Mouse (Mus musculus): ENCODE measurements around the gene Igsf3. TPM values are rescaled to one million over a fixed set of nuclear protein-coding genes. Genes with fewer than 3 reads are reported as not detected.

Gene Igsf3
- polyA plus RNA-seq, 2 experiments = 20.4 to 38.4 TPM

GRCm38 (mm10) chr3:101397422-101397821 lies 20.5 kb downstream of the Igsf3 start:
- no peak overlapping the region for H3K4me3 ChIP-seq (replicated peaks; ENCODE audit: low read length)
- no peak for DNase-seq (ENCODE audit: low spot score)
- H3K9me3 ChIP-seq (ENCODE audit: control insufficient read depth, low read length) = no peaks in the 10 kb centered on the region
- no peaks in the 10 kb centered on the region for H3K36me3 ChIP-seq (ENCODE audit: control insufficient read depth, insufficient read depth, low read length)
- no peak for TF ChIP-seq POLR2A (IDR thresholded peaks at IDR 0.05; ENCODE audit: borderline replicate concordance, extremely low read depth, insufficient read depth, insufficient read length)
- WGBS = 32% methylated on average over 4 of the region's 4 CpGs
- peaks cover 95% of the 10 kb centered on the region for H3K4me1 ChIP-seq (ENCODE audit: control insufficient read depth, insufficient read depth, low read length)
- no peaks in the 10 kb centered on the region for H3K27me3 ChIP-seq (ENCODE audit: control insufficient read depth, insufficient read depth, low read length)
- H3K4me2 ChIP-seq (replicated peaks; ENCODE audit: low read depth, low read length, severe bottlenecking) = no peak overlapping the region
- ATAC-seq (ENCODE audit: low FRiP score, low read depth) = no peak
- no peak overlapping the region for H3K9ac ChIP-seq (ENCODE audit: low read depth, low read length, severe bottlenecking)
- H3K27ac ChIP-seq (replicated peaks; ENCODE audit: low read depth, low read length) = peak overlapping the region; percentile 87

GRCm38 (mm10) chr3:101398071-101398786 lies 21.3 kb downstream of the Igsf3 start:
- H3K9me3 ChIP-seq (ENCODE audit: control insufficient read depth, low read length) = no peaks in the 10 kb centered on the region
- H3K36me3 ChIP-seq (ENCODE audit: control insufficient read depth, insufficient read depth, low read length) = no peaks in the 10 kb centered on the region
- 5% methylated on average over 12 of the region's 12 CpGs for WGBS
- no peak overlapping the region for H3K9ac ChIP-seq (ENCODE audit: low read depth, low read length, severe bottlenecking)
- H3K4me2 ChIP-seq (replicated peaks; ENCODE audit: low read depth, low read length, severe bottlenecking) = peak overlapping the region; percentile 34
- DNase-seq (ENCODE audit: low spot score) (peak; percentile 81), ATAC-seq (ENCODE audit: low FRiP score, low read depth) (peak; percentile 81; the same call in 1 of the 2 replicates)
- no peak for TF ChIP-seq POLR2A (IDR thresholded peaks at IDR 0.05; ENCODE audit: borderline replicate concordance, extremely low read depth, insufficient read depth, insufficient read length)
- H3K27ac ChIP-seq (replicated peaks; ENCODE audit: low read depth, low read length) = peak overlapping the region; percentile 87
- H3K4me3 ChIP-seq (replicated peaks; ENCODE audit: low read length) = no peak overlapping the region
- peaks cover 89% of the 10 kb centered on the region for H3K4me1 ChIP-seq (ENCODE audit: control insufficient read depth, insufficient read depth, low read length)
- no peaks in the 10 kb centered on the region for H3K27me3 ChIP-seq (ENCODE audit: control insufficient read depth, insufficient read depth, low read length)

DNA sequence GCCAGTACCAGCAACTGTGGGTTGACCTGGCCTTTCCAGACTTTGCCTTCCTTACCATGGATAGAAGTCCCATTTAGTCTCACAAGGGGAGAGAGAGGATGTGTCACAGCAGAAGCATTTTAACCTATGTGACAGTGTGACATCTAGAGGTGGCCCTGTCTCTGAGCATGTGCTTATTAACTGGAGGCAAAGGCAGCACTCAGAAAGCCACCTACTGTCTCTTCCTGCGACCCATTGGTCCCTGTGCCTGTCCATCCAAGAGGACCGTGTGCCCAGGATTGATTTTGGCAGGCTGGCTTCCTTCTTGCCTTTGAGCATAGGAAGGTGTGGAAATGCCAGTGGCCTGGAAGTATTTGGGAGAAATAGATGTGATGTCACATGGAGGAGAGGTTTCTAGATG lies 22.0 kb downstream of the Igsf3 start:
- no peak for ATAC-seq (ENCODE audit: low FRiP score, low read depth)
- no peak overlapping the region for H3K9ac ChIP-seq (ENCODE audit: low read depth, low read length, severe bottlenecking)
- 27% methylated on average over 2 of the region's 2 CpGs for WGBS

GRCm38 (mm10) chr3:101401501-101401900 lies 24.6 kb downstream of the Igsf3 start:
- Histone ChIP-seq H3K9ac (ENCODE audit: low read depth, low read length, severe bottlenecking) (no peak overlapping the region), H3K4me3 (replicated peaks; ENCODE audit: low read length) (no peak overlapping the region), H3K4me2 (replicated peaks; ENCODE audit: low read depth, low read length, severe bottlenecking) (no peak overlapping the region), H3K27ac (replicated peaks; ENCODE audit: low read depth, low read length) (no peak overlapping the region), H3K36me3 (ENCODE audit: control insufficient read depth, insufficient read depth, low read length) (no peaks in the 10 kb centered on the region), H3K27me3 (ENCODE audit: control insufficient read depth, insufficient read depth, low read length) (no peaks in the 10 kb centered on the region), H3K4me1 (ENCODE audit: control insufficient read depth, insufficient read depth, low read length) (peaks cover 81% of the 10 kb centered on the region), H3K9me3 (ENCODE audit: control insufficient read depth, low read length) (no peaks in the 10 kb centered on the region)
- ATAC-seq (ENCODE audit: low FRiP score, low read depth) (no peak), DNase-seq (ENCODE audit: low spot score) (no peak)
- WGBS = 13% methylated on average over 5 of the region's 5 CpGs
- TF ChIP-seq POLR2A (IDR thresholded peaks at IDR 0.05; ENCODE audit: borderline replicate concordance, extremely low read depth, insufficient read depth, insufficient read length) = no peak

More for the DNA sequence above, 22.0 kb downstream of the Igsf3 start:
- Histone ChIP-seq H3K9me3 (ENCODE audit: control insufficient read depth, low read length) (no peaks in the 10 kb centered on the region), H3K4me1 (ENCODE audit: control insufficient read depth, insufficient read depth, low read length) (peaks cover 84% of the 10 kb centered on the region), H3K4me2 (replicated peaks; ENCODE audit: low read depth, low read length, severe bottlenecking) (peak overlapping the region; percentile 34; the same call in 1 of the 2 replicates), H3K36me3 (ENCODE audit: control insufficient read depth, insufficient read depth, low read length) (no peaks in the 10 kb centered on the region), H3K4me3 (replicated peaks; ENCODE audit: low read length) (no peak overlapping the region), H3K27ac (replicated peaks; ENCODE audit: low read depth, low read length) (peak overlapping the region; percentile 87), H3K27me3 (ENCODE audit: control insufficient read depth, insufficient read depth, low read length) (no peaks in the 10 kb centered on the region)
- DNase-seq (ENCODE audit: low spot score) = no peak
- TF ChIP-seq POLR2A (IDR thresholded peaks at IDR 0.05; ENCODE audit: borderline replicate concordance, extremely low read depth, insufficient read depth, insufficient read length) = no peak

DNA sequence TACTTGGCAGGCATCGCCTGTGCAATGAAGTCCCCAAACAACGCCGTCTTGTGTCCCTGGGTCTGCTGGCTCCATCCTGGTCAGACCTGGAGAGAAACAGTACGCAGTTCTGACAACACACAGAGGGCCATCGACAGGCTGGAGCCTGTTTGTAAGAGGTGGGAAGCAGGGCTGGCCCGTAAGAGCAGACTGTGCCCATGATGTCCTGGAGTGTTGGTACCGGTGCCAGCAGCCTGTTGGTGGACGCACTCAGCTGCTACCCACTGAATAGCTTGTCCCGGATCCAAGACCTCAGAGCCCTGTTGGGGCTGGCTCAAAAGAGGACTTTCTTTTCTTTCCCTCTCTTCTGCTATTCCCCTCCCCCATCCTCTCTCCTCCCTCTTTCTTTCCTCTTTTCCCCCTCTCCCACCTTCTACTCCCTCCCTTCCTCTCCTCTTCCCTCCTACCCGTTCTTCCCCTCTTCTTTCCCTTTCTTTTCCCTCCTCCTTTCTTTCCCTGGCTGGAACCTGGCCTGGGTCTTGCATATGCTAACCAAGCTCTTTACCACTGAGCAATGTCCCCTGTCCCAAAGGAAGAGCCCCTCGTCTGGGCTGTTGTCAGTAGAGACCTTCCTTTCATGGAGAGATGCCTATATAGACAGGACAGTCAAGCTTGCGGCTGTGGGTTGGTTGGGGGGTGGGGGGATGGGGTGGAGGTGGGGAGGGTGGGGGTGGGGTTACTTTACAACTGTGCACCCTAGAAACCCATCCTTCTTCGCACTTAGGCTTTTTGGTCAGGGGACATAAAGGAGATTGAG lies 27.9 kb downstream of the Igsf3 start:
- 54% methylated on average over 13 of the region's 13 CpGs for WGBS
- no peak for TF ChIP-seq POLR2A (IDR thresholded peaks at IDR 0.05; ENCODE audit: borderline replicate concordance, extremely low read depth, insufficient read depth, insufficient read length)
- Histone ChIP-seq H3K9ac (ENCODE audit: low read depth, low read length, severe bottlenecking) (no peak overlapping the region), H3K9me3 (ENCODE audit: control insufficient read depth, low read length) (no peaks in the 10 kb centered on the region), H3K36me3 (ENCODE audit: control insufficient read depth, insufficient read depth, low read length) (no peaks in the 10 kb centered on the region), H3K27ac (replicated peaks; ENCODE audit: low read depth, low read length) (peak overlapping the region; percentile 48; the same call in 1 of the 2 replicates), H3K4me2 (replicated peaks; ENCODE audit: low read depth, low read length, severe bottlenecking) (no peak overlapping the region), H3K4me1 (ENCODE audit: control insufficient read depth, insufficient read depth, low read length) (peaks cover 76% of the 10 kb centered on the region), H3K27me3 (ENCODE audit: control insufficient read depth, insufficient read depth, low read length) (no peaks in the 10 kb centered on the region), H3K4me3 (replicated peaks; ENCODE audit: low read length) (no peak overlapping the region)
- DNase-seq (ENCODE audit: low spot score) (no peak), ATAC-seq (ENCODE audit: low FRiP score, low read depth) (no peak)
